Mouse (Mus musculus) kidney, postnatal 0 days (tissue): ENCODE results near the gene Zfp523. TPM values are rescaled to one million over a fixed set of nuclear protein-coding genes. Genes with fewer than 3 reads are reported as not detected.

Experiments
- ATAC-seq: fragments of 200-750 bp; cut with Nextera tagmentation; replicated peaks from 2 replicates; pipeline ENCODE4 v1.8.0; 2017; ENCODE audit warnings: low read depth, moderate number of reproducible peaks, moderate TSS enrichment, moderate library complexity; ENCODE audit not compliant: low FRiP score
- DNase-seq: peaks from one replicate; pipeline ENCODE4 v3.0.0-alpha.2; 2016; ENCODE audit warnings: low spot score
- H3K27ac ChIP-seq: fragments of 300-500 bp; sonication (generic); 2 replicates; pipeline ENCODE4 v1.5.1; 2014; ENCODE audit warnings: mild to moderate bottlenecking
- H3K27me3 ChIP-seq: fragments of 300-500 bp; sonication (generic); 2 replicates; pipeline ENCODE4 v1.6.1; 2014; ENCODE audit warnings: low read length, mixed read lengths; ENCODE audit not compliant: insufficient read depth
- H3K36me3 ChIP-seq: fragments of 300-500 bp; sonication (generic); 2 replicates; pipeline ENCODE4 v1.6.1; 2014; ENCODE audit warnings: low read length, mixed read lengths; ENCODE audit not compliant: insufficient read depth
- H3K4me1 ChIP-seq: fragments of 300-500 bp; sonication (generic); replicated peaks from 2 replicates; pipeline ENCODE4 v1.6.1; 2014; ENCODE audit warnings: antibody characterized with exemption, low read length, mixed read lengths; ENCODE audit not compliant: insufficient read depth
- H3K4me2 ChIP-seq: fragments of 300-500 bp; sonication (generic); 2 replicates; pipeline ENCODE4 v1.6.1; 2014; ENCODE audit warnings: mild to moderate bottlenecking, low read length, moderate library complexity, mixed read lengths
- H3K4me3 ChIP-seq: fragments of 300-500 bp; sonication (generic); replicated peaks from 2 replicates; pipeline ENCODE4 v1.5.1; 2014; ENCODE audit warnings: low read depth, low read length
- H3K9ac ChIP-seq: fragments of 300-500 bp; sonication (generic); 2 replicates; pipeline ENCODE4 v1.6.1; 2014; ENCODE audit warnings: low read depth, low read length
- H3K9me3 ChIP-seq: fragments of 300-500 bp; sonication (generic); replicated peaks from 2 replicates; pipeline ENCODE4 v1.6.1; 2016; ENCODE audit warnings: low read length, inconsistent platforms, mixed read lengths
- CTCF ChIP-seq: IDR thresholded peaks from 2 replicates; pipeline ENCODE4 v1.5.1; 2016; ENCODE audit warnings: antibody characterized with exemption, low read depth, mild to moderate bottlenecking, moderate library complexity
- WGBS: fragments of 180-500 bp; shearing (Covaris S2); extraction: QIAGEN DNeasy Blood & Tissue Kit; methylation state at CpG from one replicate; pipeline ENCODE4 v1.1.7; 2014; 5-methylcytosine and 5-hydroxymethylcytosine counted together
- polyA plus RNA-seq: library from polyadenylated mRNA; unstranded; fragments of >200 nt; fragmentation: Nextera tagmentation; extraction: Ambion mirVana; gene quantifications from 2 replicates; pipeline ENCODE4 v1.2.1, GENCODE M21; 2015

The Zfp523 gene
- polyA plus RNA-seq, 1 experiment from 2014 or later, result 32.4 TPM

DNA sequence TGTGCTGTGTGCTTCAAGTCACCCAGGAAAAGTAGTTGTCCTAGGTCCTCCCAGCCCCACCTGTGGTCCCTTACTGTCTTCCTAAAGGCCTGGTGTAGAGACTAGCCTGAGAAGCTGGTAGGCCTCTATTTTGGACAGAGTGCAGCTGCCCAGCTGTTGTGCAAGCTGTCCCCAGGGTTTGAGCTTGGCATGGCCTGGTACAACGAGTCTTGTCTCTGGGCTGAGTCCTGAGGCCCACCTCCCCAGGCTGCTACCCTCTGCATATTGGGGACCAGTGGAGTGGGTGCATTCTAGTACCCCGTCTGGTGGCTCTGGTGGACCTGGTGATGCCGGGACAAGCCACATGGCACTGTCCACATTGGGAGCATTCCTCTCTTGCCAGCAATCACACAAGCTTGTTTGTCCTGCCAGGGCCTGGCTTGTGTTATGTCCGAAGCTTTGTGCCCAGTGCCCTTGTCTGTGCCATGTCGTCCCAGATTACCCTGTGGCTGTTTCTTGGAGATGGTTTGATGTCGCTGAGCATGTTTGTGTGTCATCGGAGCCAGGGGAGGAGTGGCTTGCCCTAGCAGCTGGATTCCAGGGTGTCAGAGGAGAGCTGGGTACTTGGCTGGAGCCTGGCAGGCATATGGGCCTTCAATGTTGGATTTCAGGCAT, 59.2 kb downstream of the Zfp523 start:
- no peak overlapping the region for H3K4me3 ChIP-seq
- 70% methylated on average over 7 of the region's 7 CpGs for WGBS
- DNase-seq (no peak), ATAC-seq (no peak)
- H3K27ac ChIP-seq, result no peak overlapping the region
- no peaks in the 10 kb centered on the region for H3K4me1 ChIP-seq
- no peak overlapping the region for H3K4me2 ChIP-seq
- no peaks in the 10 kb centered on the region for H3K27me3 ChIP-seq
- no peak for TF ChIP-seq CTCF
- peaks cover 7% of the 10 kb centered on the region; the same call in 1 of the 2 replicates for H3K36me3 ChIP-seq
- H3K9ac ChIP-seq, result 0 out of 2 replicates have a peak overlapping the region, but pooled peaks have one; percentile 4
- no peaks in the 10 kb centered on the region for H3K9me3 ChIP-seq

- Histone ChIP-seq H3K9ac (no peak overlapping the region), H3K27me3 (no peaks in the 10 kb centered on the region), H3K27ac (no peak overlapping the region), H3K36me3 (peaks cover 7% of the 10 kb centered on the region; the same call in 1 of the 2 replicates), H3K4me1 (no peaks in the 10 kb centered on the region), H3K4me3 (no peak overlapping the region), H3K4me2 (no peak overlapping the region), H3K9me3 (no peaks in the 10 kb centered on the region)
- 76% methylated on average over 4 of the region's 4 CpGs for WGBS
- DNase-seq, result no peak
- no peak for ATAC-seq
- no peak for TF ChIP-seq CTCF
Measured at GRCm38 (mm10) chr17:28236636-28237015, 59.7 kb downstream of the Zfp523 start.

GRCm38 (mm10) chr17:28237362-28237761, 60.4 kb downstream of the Zfp523 start:
- no peaks in the 10 kb centered on the region for H3K9me3 ChIP-seq
- no peaks in the 10 kb centered on the region for H3K4me1 ChIP-seq
- no peak for DNase-seq
- ATAC-seq, result no peak
- H3K36me3 ChIP-seq, result peaks cover 7% of the 10 kb centered on the region; the same call in 1 of the 2 replicates
- H3K27ac ChIP-seq, result no peak overlapping the region
- no peak overlapping the region for H3K9ac ChIP-seq
- H3K4me3 ChIP-seq, result no peak overlapping the region
- H3K27me3 ChIP-seq, result no peaks in the 10 kb centered on the region
- no peak for TF ChIP-seq CTCF
- no peak overlapping the region for H3K4me2 ChIP-seq
- WGBS, result 71% methylated on average over 5 of the region's 5 CpGs

- H3K9me3 ChIP-seq, result no peaks in the 10 kb centered on the region
- no peak overlapping the region for H3K4me2 ChIP-seq
- peaks cover 7% of the 10 kb centered on the region; the same call in 1 of the 2 replicates for H3K36me3 ChIP-seq
- 77% methylated on average over 6 of the region's 6 CpGs for WGBS
- H3K4me1 ChIP-seq, result no peaks in the 10 kb centered on the region
- H3K27ac ChIP-seq, result no peak overlapping the region
- no peaks in the 10 kb centered on the region for H3K27me3 ChIP-seq
- ATAC-seq (no peak), DNase-seq (no peak)
- H3K4me3 ChIP-seq, result no peak overlapping the region
- H3K9ac ChIP-seq, result no peak overlapping the region
- TF ChIP-seq CTCF, result no peak
Measured at GRCm38 (mm10) chr17:28237874-28238273, 60.9 kb downstream of the Zfp523 start.

GRCm38 (mm10) chr17:28240846-28241245, 63.9 kb downstream of the Zfp523 start:
- no peak for DNase-seq
- Histone ChIP-seq H3K4me1 (0 out of 2 replicates have a peak, but pooled peaks cover 3% of the 10 kb centered on the region), H3K4me2 (no peak overlapping the region), H3K9ac (no peak overlapping the region), H3K36me3 (peaks cover 12% of the 10 kb centered on the region; the same call in 1 of the 2 replicates), H3K27me3 (no peaks in the 10 kb centered on the region), H3K4me3 (no peak overlapping the region), H3K27ac (no peak overlapping the region), H3K9me3 (no peaks in the 10 kb centered on the region)
- ATAC-seq, result no peak
- no peak for TF ChIP-seq CTCF
- WGBS, result 90% methylated on average over 5 of the region's 5 CpGs

DNA sequence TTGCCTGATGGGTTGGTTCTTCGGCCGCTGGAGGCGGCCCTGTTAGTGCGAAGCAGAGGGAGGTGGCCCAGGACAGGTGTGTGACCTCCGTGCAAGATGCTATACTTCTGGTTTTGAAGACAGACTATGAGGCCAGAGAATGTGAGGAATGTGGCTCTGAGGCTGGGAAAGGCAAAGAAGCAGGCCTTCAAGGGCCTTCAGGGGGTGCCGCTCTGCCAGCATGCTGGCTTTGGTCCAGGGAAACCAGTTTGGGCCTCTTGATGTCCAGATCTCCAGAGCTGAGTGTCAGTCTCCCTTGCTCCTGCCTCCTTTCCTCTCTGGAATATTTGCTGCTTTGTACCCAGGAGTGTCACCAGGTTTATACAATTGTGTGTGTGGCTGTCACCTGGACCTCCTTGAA, 65.4 kb downstream of the Zfp523 start:
- Histone ChIP-seq H3K4me2 (no peak overlapping the region), H3K27me3 (no peaks in the 10 kb centered on the region), H3K4me3 (no peak overlapping the region), H3K27ac (no peak overlapping the region), H3K9me3 (no peaks in the 10 kb centered on the region), H3K4me1 (peaks cover 5% of the 10 kb centered on the region; the same call in 1 of the 2 replicates), H3K36me3 (peaks cover 10% of the 10 kb centered on the region; the same call in 1 of the 2 replicates), H3K9ac (no peak overlapping the region)
- no peak for DNase-seq
- 74% methylated on average over 6 of the region's 6 CpGs for WGBS
- no peak for TF ChIP-seq CTCF
- no peak for ATAC-seq
